Comparison of ENCODE assay signal across 9 mouse cellular contexts in the genomic region with DNA sequence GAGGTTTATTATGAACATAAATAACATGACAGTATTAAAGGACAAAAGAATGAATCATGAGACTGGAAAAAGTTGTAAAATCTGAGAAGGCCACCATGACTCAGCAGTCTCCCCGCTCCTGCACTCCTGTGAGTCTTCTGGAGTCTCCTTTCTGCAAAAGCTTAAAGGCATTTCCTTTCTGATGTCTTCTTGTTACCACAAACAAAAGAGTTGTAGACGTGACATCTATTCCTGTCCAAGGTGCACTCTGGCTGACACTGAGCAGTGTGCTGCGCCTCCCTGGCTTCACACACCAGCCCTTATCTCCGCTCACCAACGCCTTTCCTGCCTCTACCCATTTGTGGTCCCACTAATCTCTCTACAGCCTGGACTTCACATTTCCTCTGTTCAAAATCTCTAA. TPM values are rescaled to one million over a fixed set of nuclear protein-coding genes. Genes with fewer than 3 reads are reported as not detected.
DNase-seq lines count a peak whose midpoint lies in the region; ATAC-seq lines count a peak whose summit lies in the region.
"Had no signal": no experiment of that assay in that cellular context is flagged by ENCODE, and none has a peak within 500 bp of the region (broad histone marks: within the 10 kb centered on the region; RNA-seq: fewer than 3 reads in every experiment).

No protein-coding gene starts in this region.

- H3K36me3 ChIP-seq in forebrain, embryonic 11.5 days (ENCODE audit: control insufficient read depth, insufficient read depth, low read length), result no peaks in the 10 kb centered on the region; the same call in 1 of the 2 replicates
- no peaks in the 10 kb centered on the region for H3K36me3 ChIP-seq in forebrain, embryonic 13.5 days (ENCODE audit: poor library complexity, severe bottlenecking)

- WGBS in forebrain, embryonic 11.5 days, result 86% methylated on average over 5 of the region's 5 CpGs
- WGBS in forebrain, embryonic 13.5 days, result 86% methylated on average over 5 of the region's 5 CpGs

- no peaks in the 10 kb centered on the region for H3K4me1 ChIP-seq in forebrain, embryonic 11.5 days (replicated peaks; ENCODE audit: control insufficient read depth, insufficient read depth, low read length)
- H3K4me1 ChIP-seq in forebrain, embryonic 13.5 days, result no peaks in the 10 kb centered on the region

- no peaks in the 10 kb centered on the region for H3K27me3 ChIP-seq in forebrain, embryonic 11.5 days (ENCODE audit: control insufficient read depth, insufficient read depth, low read length)
- H3K27me3 ChIP-seq in forebrain, embryonic 13.5 days, result no peaks in the 10 kb centered on the region

- no peak overlapping the region for H3K4me3 ChIP-seq in forebrain, embryonic 11.5 days (ENCODE audit: low read depth, low read length)
- no peak overlapping the region for H3K4me3 ChIP-seq in forebrain, embryonic 13.5 days

- no peaks in the 10 kb centered on the region for H3K9me3 ChIP-seq in forebrain, embryonic 11.5 days (ENCODE audit: control insufficient read depth, low read length)
- H3K9me3 ChIP-seq in forebrain, embryonic 13.5 days (replicated peaks), result no peaks in the 10 kb centered on the region

- no peak overlapping the region for H3K27ac ChIP-seq in forebrain, embryonic 11.5 days (ENCODE audit: low read depth, low read length)
- H3K27ac ChIP-seq in forebrain, embryonic 13.5 days, result no peak overlapping the region

- H3K4me2 ChIP-seq in forebrain, embryonic 11.5 days (ENCODE audit: low read depth, low read length, severe bottlenecking), result no peak overlapping the region
- H3K4me2 ChIP-seq in forebrain, embryonic 13.5 days, result no peak overlapping the region

- peak; percentile 95 for ATAC-seq in common myeloid progenitor, adult 5-6 weeks (replicated peaks; ENCODE audit: low read depth, poor library complexity, severe bottlenecking)
- ATAC-seq in forebrain, embryonic 11.5 days (replicated peaks; ENCODE audit: low FRiP score), result no peak
- ATAC-seq in forebrain, embryonic 13.5 days, result no peak
- ATAC-seq: inflammation-experienced regulatory T-cells, adult 6 months had no signal

- peak; percentile 90 for DNase-seq in MEL-GATA-1-ER (ENCODE audit: extremely low read depth, low read depth)
- DNase-seq in kidney, adult 18-20 months, result peak; percentile 17
- peak; percentile 26 for DNase-seq in lung, postnatal 10 days
- no peak for DNase-seq in forebrain, embryonic 11.5 days (ENCODE audit: low spot score)
- no peak for DNase-seq in testis, postnatal 10 days (ENCODE audit: low spot score)
- DNase-seq in cerebellum, adult 18-20 months, result no peak

- no peak overlapping the region for H3K9ac ChIP-seq in forebrain, embryonic 11.5 days (ENCODE audit: low read length)
- H3K9ac ChIP-seq in forebrain, embryonic 13.5 days, result no peak overlapping the region

RNA-seq across cellular contexts. Expression of gene Car8, which starts 38.8 kb away (rescaled TPM):
- total RNA-seq in common myeloid progenitor, adult 5-6 weeks (2017), result 0.18 and 0.68 TPM in 2 replicates
- 2.0 and 2.3 TPM in 2 replicates for polyA plus RNA-seq in forebrain, embryonic 11.5 days (2014; fragmentation: Nextera tagmentation; extraction: Ambion mirVana)
- 1.2 and 1.5 TPM in 2 replicates for polyA plus RNA-seq in forebrain, embryonic 13.5 days (2015; fragmentation: Nextera tagmentation; extraction: Ambion mirVana)

Comparison
In these comparisons a context has a peak if more than half of its experiments do, and no peak if none do; other contexts are left out.
1. DNase-seq: peak in MEL-GATA-1-ER (single experiment), kidney, adult 18-20 months (single experiment) and lung, postnatal 10 days (single experiment); none in forebrain, embryonic 11.5 days (single experiment), testis, postnatal 10 days (single experiment) and cerebellum, adult 18-20 months (0 of 2).